Comparison of ENCODE assay signal across 11 mouse cellular contexts in the genomic region with DNA sequence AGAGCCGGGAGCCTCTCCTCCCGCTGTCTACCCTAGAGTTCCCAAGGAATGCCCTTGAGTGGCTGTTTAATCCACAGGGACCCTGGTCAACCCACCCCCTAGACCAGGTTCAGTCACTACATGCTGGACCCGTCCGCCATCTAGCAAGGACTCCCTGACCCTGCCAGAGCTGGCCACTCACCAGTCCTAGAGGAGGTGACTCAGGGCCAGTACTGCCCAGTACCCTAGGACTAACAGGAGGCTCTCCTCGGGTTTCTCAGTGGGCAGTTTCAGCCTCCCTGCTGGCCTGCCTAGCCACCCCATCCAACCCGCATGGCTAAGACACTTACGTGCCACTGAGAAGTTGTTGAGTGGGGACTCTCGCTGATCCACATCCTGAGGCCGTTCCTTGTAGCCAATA. TPM values are rescaled to one million over a fixed set of nuclear protein-coding genes. Genes with fewer than 3 reads are reported as not detected.
A peak's percentile ranks its signal among the peaks of the same experiment; 100 is the strongest.
DNase-seq lines count a peak whose midpoint lies in the region; ATAC-seq and TF ChIP-seq lines count a peak whose summit lies in the region.
"Had no signal": no experiment of that assay in that cellular context is flagged by ENCODE, and none has a peak within 500 bp of the region (broad histone marks: within the 10 kb centered on the region; RNA-seq: fewer than 3 reads in every experiment).

No protein-coding gene starts in this region.

- no peaks in the 10 kb centered on the region for H3K9me3 ChIP-seq in heart, embryonic 15.5 days (replicated peaks)
- H3K9me3 ChIP-seq in E14TG2a.4 (ENCODE audit: low read length) = no peaks in the 10 kb centered on the region
- no peaks in the 10 kb centered on the region for H3K9me3 ChIP-seq in forebrain, embryonic 13.5 days (replicated peaks)
- H3K9me3 ChIP-seq in limb, embryonic 15.5 days = no peaks in the 10 kb centered on the region
- H3K9me3 ChIP-seq: megakaryocyte, embryonic 14.5 days had no signal

- DNase-seq in heart, adult 11 months = no peak
- no peak for DNase-seq in MN1 (ENCODE audit: low spot score)
- no peak for DNase-seq in left cerebral cortex, adult 18-20 months (ENCODE audit: low spot score in 2 of 2)
- no peak for DNase-seq in adrenal gland, adult 18-20 months (ENCODE audit: low spot score in 2 of 2)
- DNase-seq: kidney, adult 8-10 months; retina, postnatal 1 day had no signal

- no peak for TF ChIP-seq CTCF in E14TG2a.4 (conservative IDR thresholded peaks at IDR 0.05; ENCODE audit: low read length)

- no peak for ATAC-seq in heart, embryonic 15.5 days (replicated peaks; ENCODE audit: insufficient number of reproducible peaks, insufficient read depth, low FRiP score, low read depth)
- ATAC-seq in forebrain, embryonic 13.5 days = no peak
- no peak for ATAC-seq in limb, embryonic 15.5 days (ENCODE audit: insufficient number of reproducible peaks, low FRiP score, low TSS enrichment, low read depth)

- H3K4me3 ChIP-seq in heart, embryonic 15.5 days = no peak overlapping the region
- H3K4me3 ChIP-seq in E14TG2a.4 (replicated peaks; ENCODE audit: low read length) = peak overlapping the region; percentile 48
- no peak overlapping the region for H3K4me3 ChIP-seq in forebrain, embryonic 13.5 days
- no peak overlapping the region for H3K4me3 ChIP-seq in limb, embryonic 15.5 days
- H3K4me3 ChIP-seq: megakaryocyte, embryonic 14.5 days had no signal

- WGBS in heart, embryonic 15.5 days = 57% methylated on average over 9 of the region's 9 CpGs
- 88% methylated on average over 9 of the region's 9 CpGs for WGBS in forebrain, embryonic 13.5 days
- 81% methylated on average over 9 of the region's 9 CpGs for WGBS in limb, embryonic 15.5 days

- peaks cover 89% of the 10 kb centered on the region for H3K4me1 ChIP-seq in heart, embryonic 15.5 days (replicated peaks)
- peaks cover 56% of the 10 kb centered on the region for H3K4me1 ChIP-seq in E14TG2a.4 (replicated peaks; ENCODE audit: low read depth, low read length)
- H3K4me1 ChIP-seq in forebrain, embryonic 13.5 days = peaks cover 81% of the 10 kb centered on the region
- H3K4me1 ChIP-seq in limb, embryonic 15.5 days = peaks cover 76% of the 10 kb centered on the region

- peaks cover 43% of the 10 kb centered on the region for H3K36me3 ChIP-seq in heart, embryonic 15.5 days
- peaks cover 77% of the 10 kb centered on the region for H3K36me3 ChIP-seq in E14TG2a.4 (ENCODE audit: insufficient read depth, low read length)
- peaks cover 82% of the 10 kb centered on the region for H3K36me3 ChIP-seq in forebrain, embryonic 13.5 days (ENCODE audit: poor library complexity, severe bottlenecking)
- peaks cover 84% of the 10 kb centered on the region for H3K36me3 ChIP-seq in limb, embryonic 15.5 days

- peak overlapping the region; percentile 38 for H3K9ac ChIP-seq in heart, embryonic 15.5 days
- peak overlapping the region; percentile 40 for H3K9ac ChIP-seq in forebrain, embryonic 13.5 days
- H3K9ac ChIP-seq in limb, embryonic 15.5 days = no peak overlapping the region

- H3K27ac ChIP-seq in heart, embryonic 15.5 days = peak overlapping the region; percentile 95
- H3K27ac ChIP-seq in forebrain, embryonic 13.5 days = peak overlapping the region; percentile 95
- H3K27ac ChIP-seq in limb, embryonic 15.5 days = peak overlapping the region; percentile 91

- H3K27me3 ChIP-seq in heart, embryonic 15.5 days = no peaks in the 10 kb centered on the region
- H3K27me3 ChIP-seq in E14TG2a.4 (ENCODE audit: insufficient read depth, low read length) = no peaks in the 10 kb centered on the region
- no peaks in the 10 kb centered on the region for H3K27me3 ChIP-seq in forebrain, embryonic 13.5 days
- no peaks in the 10 kb centered on the region for H3K27me3 ChIP-seq in limb, embryonic 15.5 days
- H3K27me3 ChIP-seq: megakaryocyte, embryonic 14.5 days had no signal

- peak overlapping the region; percentile 52 for H3K4me2 ChIP-seq in heart, embryonic 15.5 days
- H3K4me2 ChIP-seq in forebrain, embryonic 13.5 days = no peak overlapping the region
- no peak overlapping the region for H3K4me2 ChIP-seq in limb, embryonic 15.5 days

RNA-seq across cellular contexts. Expression of gene Akt1, which starts 12.8 kb away (rescaled TPM):
- polyA plus RNA-seq in heart, embryonic 15.5 days (2015; fragmentation: Nextera tagmentation; extraction: Ambion mirVana) = 139 and 169 TPM in 2 replicates
- 46.4 and 50.3 TPM in 2 replicates for polyA plus RNA-seq in forebrain, embryonic 13.5 days (2015; fragmentation: Nextera tagmentation; extraction: Ambion mirVana)
- polyA plus RNA-seq in limb, embryonic 15.5 days (2015; fragmentation: Nextera tagmentation; extraction: Ambion mirVana) = 75.1 and 86.0 TPM in 2 replicates
- 100 to 1,000 TPM; 161 to 169 TPM for total RNA-seq in left cerebral cortex, adult 18-20 months (2021)
- total RNA-seq in adrenal gland, adult 18-20 months (2021) = 100 to 1,000 TPM; 184 to 355 TPM

RNA-seq across cellular contexts. Expression of gene Zbtb42, which starts 16.8 kb away (rescaled TPM):
- polyA plus RNA-seq in heart, embryonic 15.5 days (2015; fragmentation: Nextera tagmentation; extraction: Ambion mirVana) = 4.8 and 7.6 TPM in 2 replicates
- 2.1 and 2.4 TPM in 2 replicates for polyA plus RNA-seq in forebrain, embryonic 13.5 days (2015; fragmentation: Nextera tagmentation; extraction: Ambion mirVana)
- polyA plus RNA-seq in limb, embryonic 15.5 days (2015; fragmentation: Nextera tagmentation; extraction: Ambion mirVana) = 3.4 and 3.7 TPM in 2 replicates
- 1 to 10 TPM; 1.1 to 1.5 TPM for total RNA-seq in left cerebral cortex, adult 18-20 months (2021)
- 1 to 10 TPM; 4.5 to 6.9 TPM for total RNA-seq in adrenal gland, adult 18-20 months (2021)

RNA-seq across cellular contexts. Expression of gene Siva1, which starts 17.4 kb away (rescaled TPM):
- polyA plus RNA-seq in heart, embryonic 15.5 days (2015; fragmentation: Nextera tagmentation; extraction: Ambion mirVana) = 95.4 and 142 TPM in 2 replicates
- polyA plus RNA-seq in forebrain, embryonic 13.5 days (2015; fragmentation: Nextera tagmentation; extraction: Ambion mirVana) = 154 and 174 TPM in 2 replicates
- polyA plus RNA-seq in limb, embryonic 15.5 days (2015; fragmentation: Nextera tagmentation; extraction: Ambion mirVana) = 195 and 218 TPM in 2 replicates
- 10 to 100 TPM; 21.6 to 22.0 TPM for total RNA-seq in left cerebral cortex, adult 18-20 months (2021)
- total RNA-seq in adrenal gland, adult 18-20 months (2021) = 10 to 100 TPM; 36.6 to 43.6 TPM

RNA-seq across cellular contexts. Expression of gene Adssl1, which starts 42.0 kb away (rescaled TPM):
- polyA plus RNA-seq in heart, embryonic 15.5 days (2015; fragmentation: Nextera tagmentation; extraction: Ambion mirVana) = 85.8 and 93.7 TPM in 2 replicates
- 1.4 and 2.1 TPM in 2 replicates for polyA plus RNA-seq in forebrain, embryonic 13.5 days (2015; fragmentation: Nextera tagmentation; extraction: Ambion mirVana)
- polyA plus RNA-seq in limb, embryonic 15.5 days (2015; fragmentation: Nextera tagmentation; extraction: Ambion mirVana) = 11.6 and 27.2 TPM in 2 replicates
- total RNA-seq in left cerebral cortex, adult 18-20 months (2021) = 10 to 100 TPM; 16.4 to 19.7 TPM
- total RNA-seq in adrenal gland, adult 18-20 months (2021) = 10 to 100 TPM; 17.1 to 31.3 TPM

RNA-seq across cellular contexts. Expression of gene Cep170b, which starts 58.4 kb away (rescaled TPM):
- polyA plus RNA-seq in heart, embryonic 15.5 days (2015; fragmentation: Nextera tagmentation; extraction: Ambion mirVana) = 4.8 and 7.9 TPM in 2 replicates
- polyA plus RNA-seq in forebrain, embryonic 13.5 days (2015; fragmentation: Nextera tagmentation; extraction: Ambion mirVana) = 11.0 and 13.1 TPM in 2 replicates
- polyA plus RNA-seq in limb, embryonic 15.5 days (2015; fragmentation: Nextera tagmentation; extraction: Ambion mirVana) = 24.0 and 26.7 TPM in 2 replicates
- total RNA-seq in left cerebral cortex, adult 18-20 months (2021) = 100 to 1,000 TPM; 267 to 284 TPM
- total RNA-seq in adrenal gland, adult 18-20 months (2021) = 10 to 100 TPM; 36.4 to 48.5 TPM
